Mouse (Mus musculus) ovary, adult 2 months (tissue): ENCODE measurements around the gene Prr32. TPM values are rescaled to one million over a fixed set of nuclear protein-coding genes. Genes with fewer than 3 reads are reported as not detected.

Source experiments
- polyA plus RNA-seq: library from polyadenylated mRNA; depleted of rRNA; stranded (reverse); fragments of >200 nt; gene quantifications from 2 replicates; pipeline ENCODE4 v1.2.3, GENCODE M21; 2012; rRNA removed

The Prr32 gene
- polyA plus RNA-seq: 0.37 and 0.70 TPM in 2 replicates

GRCm38 (mm10) chrX:45090604-45091003 lies at the start of gene Prr32:
TSS of gene Prr32 (plus strand) at chrX:45090904.

